Mouse (Mus musculus): ENCODE data around the gene Avpi1. TPM values are rescaled to one million over a fixed set of nuclear protein-coding genes. Genes with fewer than 3 reads are reported as not detected.

Gene Avpi1
- total and polyA plus RNA-seq, 2 experiments, result 38.2 to 49.0 TPM

GRCm38 (mm10) chr19:42141998-42142397 lies 13.1 kb upstream of the Avpi1 start:
- WGBS, result 93% methylated on average over 3 of the region's 3 CpGs
- TF ChIP-seq CTCF (IDR thresholded peaks at IDR 0.05; ENCODE audit: low read depth, low read length) (no peak), POLR2A (IDR thresholded peaks at IDR 0.05; ENCODE audit: extremely low read depth, insufficient read depth, low read length) (no peak)
- no peaks in the 10 kb centered on the region for H3K79me2 ChIP-seq (ENCODE audit: control insufficient read depth, insufficient read depth, low read length)
- H3K36me3 ChIP-seq (ENCODE audit: control insufficient read depth, insufficient read depth, low read length), result no peaks in the 10 kb centered on the region
- H3K27me3 ChIP-seq (ENCODE audit: control insufficient read depth, insufficient read depth, low read length), result no peaks in the 10 kb centered on the region
- H3K9ac ChIP-seq (ENCODE audit: low read depth, low read length), result no peak overlapping the region
- no peak overlapping the region for H3K27ac ChIP-seq (replicated peaks; ENCODE audit: insufficient read depth, low read depth, low read length)
- H3K4me1 ChIP-seq (ENCODE audit: control insufficient read depth, insufficient read depth, low read length), result peaks cover 15% of the 10 kb centered on the region
- H3K4me3 ChIP-seq (ENCODE audit: insufficient read depth, low read depth, low read length), result no peak overlapping the region
- no peak for DNase-seq (ENCODE audit: extremely low read depth, low read depth, low spot score)

GRCm38 (mm10) chr19:42139724-42140517 lies 11.1 kb upstream of the Avpi1 start:
- no peak for DNase-seq (ENCODE audit: extremely low read depth, low read depth, low spot score)
- H3K4me3 ChIP-seq (ENCODE audit: insufficient read depth, low read depth, low read length), result no peak overlapping the region
- no peak overlapping the region for H3K27ac ChIP-seq (replicated peaks; ENCODE audit: insufficient read depth, low read depth, low read length)
- H3K79me2 ChIP-seq (ENCODE audit: control insufficient read depth, insufficient read depth, low read length), result no peaks in the 10 kb centered on the region
- H3K27me3 ChIP-seq (ENCODE audit: control insufficient read depth, insufficient read depth, low read length), result no peaks in the 10 kb centered on the region
- 78% methylated on average over 5 of the region's 5 CpGs for WGBS
- H3K4me1 ChIP-seq (ENCODE audit: control insufficient read depth, insufficient read depth, low read length), result peaks cover 4% of the 10 kb centered on the region
- no peaks in the 10 kb centered on the region for H3K36me3 ChIP-seq (ENCODE audit: control insufficient read depth, insufficient read depth, low read length)
- TF ChIP-seq CTCF (IDR thresholded peaks at IDR 0.05; ENCODE audit: low read depth, low read length), result no peak
- no peak for TF ChIP-seq POLR2A (IDR thresholded peaks at IDR 0.05; ENCODE audit: extremely low read depth, insufficient read depth, low read length)
- no peak overlapping the region for H3K9ac ChIP-seq (ENCODE audit: low read depth, low read length)

DNA sequence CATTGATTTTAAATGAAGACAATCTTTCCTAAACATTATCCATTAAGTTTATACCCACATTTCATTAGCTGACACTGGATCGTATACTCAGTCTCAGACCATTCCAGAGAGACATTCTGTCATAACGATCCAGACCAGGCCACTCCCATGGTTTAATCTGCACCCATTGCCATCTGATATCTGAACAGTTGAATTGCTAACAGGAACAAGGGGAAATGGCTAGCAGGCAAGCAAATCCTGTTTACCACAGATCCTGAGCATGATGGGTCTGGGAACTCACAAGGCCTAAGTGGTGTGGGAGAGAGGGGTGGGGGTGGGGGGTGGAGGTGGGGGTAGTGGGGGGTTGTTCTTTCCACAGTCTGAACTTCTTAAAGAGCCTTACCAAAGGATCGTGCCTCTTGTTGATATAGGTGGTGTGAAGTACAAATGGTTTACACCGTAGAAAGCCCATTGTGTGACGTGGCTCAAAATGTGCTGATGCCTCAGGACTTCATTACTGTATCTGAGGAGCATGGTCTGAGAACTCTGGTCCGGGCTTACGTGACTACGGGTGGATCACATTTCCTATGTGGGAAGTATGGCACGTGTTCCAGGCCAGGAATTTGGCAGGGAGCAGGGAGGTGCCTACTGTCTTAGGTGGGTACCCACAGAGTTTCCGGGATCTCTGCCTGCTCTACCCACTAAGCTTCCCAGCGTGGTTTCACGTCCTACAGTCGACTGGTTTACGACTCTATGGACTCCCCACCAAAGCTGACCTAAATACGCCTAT lies 9.8 kb upstream of the Avpi1 start:
- H3K9ac ChIP-seq (ENCODE audit: low read depth, low read length), result no peak overlapping the region
- no peak overlapping the region for H3K27ac ChIP-seq (replicated peaks; ENCODE audit: insufficient read depth, low read depth, low read length)
- H3K4me3 ChIP-seq (ENCODE audit: insufficient read depth, low read depth, low read length), result no peak overlapping the region
- no peaks in the 10 kb centered on the region for H3K36me3 ChIP-seq (ENCODE audit: control insufficient read depth, insufficient read depth, low read length)
- H3K27me3 ChIP-seq (ENCODE audit: control insufficient read depth, insufficient read depth, low read length), result no peaks in the 10 kb centered on the region
- 86% methylated on average over 15 of the region's 15 CpGs for WGBS
- H3K4me1 ChIP-seq (ENCODE audit: control insufficient read depth, insufficient read depth, low read length), result peaks cover 2% of the 10 kb centered on the region
- DNase-seq (ENCODE audit: extremely low read depth, low read depth, low spot score), result no peak
- TF ChIP-seq POLR2A (IDR thresholded peaks at IDR 0.05; ENCODE audit: extremely low read depth, insufficient read depth, low read length) (no peak), CTCF (IDR thresholded peaks at IDR 0.05; ENCODE audit: low read depth, low read length) (no peak)
- H3K79me2 ChIP-seq (ENCODE audit: control insufficient read depth, insufficient read depth, low read length), result no peaks in the 10 kb centered on the region

DNA sequence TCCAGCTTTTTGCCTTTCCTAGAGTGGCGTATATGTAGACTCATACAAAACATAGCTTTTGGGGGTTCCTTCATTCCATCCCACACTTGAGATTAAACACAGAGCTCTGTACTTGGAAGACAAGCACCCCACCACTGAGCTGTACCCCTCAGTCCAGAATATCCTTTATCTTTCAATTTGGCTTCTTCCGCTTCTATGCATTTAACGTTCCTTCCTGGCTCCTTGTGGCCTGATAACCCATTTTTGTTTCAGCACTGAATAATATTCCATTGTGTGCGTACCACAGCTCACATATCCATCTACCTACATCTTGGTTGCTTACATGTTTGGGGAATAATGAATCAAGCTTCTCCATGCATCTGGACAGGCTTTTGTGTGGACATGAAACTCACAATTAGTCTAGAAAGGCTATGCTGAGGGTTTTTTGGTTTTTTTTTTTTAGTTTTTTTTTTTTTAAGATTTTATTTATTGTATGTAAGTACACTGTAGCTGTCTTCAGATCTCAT lies 8.4 kb upstream of the Avpi1 start:
- H3K4me3 ChIP-seq (ENCODE audit: insufficient read depth, low read depth, low read length), result no peak overlapping the region
- no peaks in the 10 kb centered on the region for H3K36me3 ChIP-seq (ENCODE audit: control insufficient read depth, insufficient read depth, low read length)
- H3K4me1 ChIP-seq (ENCODE audit: control insufficient read depth, insufficient read depth, low read length), result peaks cover 2% of the 10 kb centered on the region
- no peak overlapping the region for H3K9ac ChIP-seq (ENCODE audit: low read depth, low read length)
- DNase-seq (ENCODE audit: extremely low read depth, low read depth, low spot score), result no peak
- no peaks in the 10 kb centered on the region for H3K79me2 ChIP-seq (ENCODE audit: control insufficient read depth, insufficient read depth, low read length)
- H3K27me3 ChIP-seq (ENCODE audit: control insufficient read depth, insufficient read depth, low read length), result no peaks in the 10 kb centered on the region
- TF ChIP-seq POLR2A (IDR thresholded peaks at IDR 0.05; ENCODE audit: extremely low read depth, insufficient read depth, low read length) (no peak), CTCF (IDR thresholded peaks at IDR 0.05; ENCODE audit: low read depth, low read length) (no peak)
- H3K27ac ChIP-seq (replicated peaks; ENCODE audit: insufficient read depth, low read depth, low read length), result no peak overlapping the region
- WGBS, result 94% methylated on average over 4 of the region's 4 CpGs

DNA sequence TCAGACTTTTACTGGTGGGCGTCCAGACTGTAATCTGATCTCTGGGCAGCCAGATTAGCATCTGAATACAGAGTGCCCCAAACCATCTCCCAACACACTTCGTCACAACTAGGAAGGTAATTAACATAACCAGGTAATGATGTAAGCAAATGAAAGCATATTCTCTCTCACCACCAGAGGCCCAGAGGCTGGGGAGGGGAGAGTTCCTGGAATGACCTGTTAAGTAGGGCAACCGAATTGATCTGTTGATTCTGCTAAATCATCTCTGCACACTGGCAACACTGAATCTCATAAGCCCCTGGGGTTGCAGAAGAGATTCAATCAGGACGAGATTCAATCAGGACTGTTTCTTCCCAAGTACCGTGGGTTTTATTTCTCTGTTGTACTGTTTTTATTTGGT lies 7.3 kb upstream of the Avpi1 start:
- WGBS, result 30% methylated on average over 5 of the region's 5 CpGs
- no peaks in the 10 kb centered on the region for H3K79me2 ChIP-seq (ENCODE audit: control insufficient read depth, insufficient read depth, low read length)
- no peak for TF ChIP-seq POLR2A (IDR thresholded peaks at IDR 0.05; ENCODE audit: extremely low read depth, insufficient read depth, low read length)
- peak; percentile 22; the same call in 1 of the 2 replicates for TF ChIP-seq CTCF (IDR thresholded peaks at IDR 0.05; ENCODE audit: low read depth, low read length)
- H3K36me3 ChIP-seq (ENCODE audit: control insufficient read depth, insufficient read depth, low read length), result no peaks in the 10 kb centered on the region
- peak; percentile 59 for DNase-seq (ENCODE audit: extremely low read depth, low read depth, low spot score)
- no peak overlapping the region for H3K9ac ChIP-seq (ENCODE audit: low read depth, low read length)
- H3K4me3 ChIP-seq (ENCODE audit: insufficient read depth, low read depth, low read length), result no peak overlapping the region
- 0 out of 2 replicates have a peak overlapping the region, but pooled peaks have one; percentile 12 for H3K27ac ChIP-seq (replicated peaks; ENCODE audit: insufficient read depth, low read depth, low read length)
- H3K4me1 ChIP-seq (ENCODE audit: control insufficient read depth, insufficient read depth, low read length), result peaks cover 2% of the 10 kb centered on the region
- no peaks in the 10 kb centered on the region for H3K27me3 ChIP-seq (ENCODE audit: control insufficient read depth, insufficient read depth, low read length)

All from liver, adult 2 months (tissue).